Mouse (Mus musculus): ENCODE measurements around the gene Ikzf1. TPM values are rescaled to one million over a fixed set of nuclear protein-coding genes. Genes with fewer than 3 reads are reported as not detected.

Ikzf1 gene
- polyA plus RNA-seq, 1 experiment from 2014 or later = 12.5 TPM

- DNase-seq = no peak
- Histone ChIP-seq H3K36me3 (replicated peaks; ENCODE audit: insufficient read depth, low read length) (peaks cover under 1% of the 10 kb centered on the region; the same call in 1 of the 2 replicates), H3K9me3 (ENCODE audit: low read length) (no peaks in the 10 kb centered on the region), H3K9ac (replicated peaks) (no peak overlapping the region), H3K4me3 (ENCODE audit: low read depth, low read length) (no peak overlapping the region), H3K27ac (ENCODE audit: low read depth) (0 out of 2 replicates have a peak overlapping the region, but pooled peaks have one; percentile 11), H3K27me3 (ENCODE audit: insufficient read depth, low read length) (no peaks in the 10 kb centered on the region), H3K4me1 (ENCODE audit: insufficient read depth) (peaks cover 4% of the 10 kb centered on the region; the same call in 1 of the 2 replicates), H3K4me2 (ENCODE audit: low read depth, low read length) (no peak overlapping the region)
- ATAC-seq = no peak
- WGBS (ENCODE audit: insufficient replicate concordance) = 74% methylated on average over 4 of the region's 4 CpGs
- no peak for TF ChIP-seq CTCF (IDR thresholded peaks at IDR 0.05; ENCODE audit: low read depth)
- TF ChIP-seq EP300 (IDR thresholded peaks at IDR 0.05; ENCODE audit: low read depth) = no peak
These were observed 91.4 kb downstream of the Ikzf1 start for GRCm38 (mm10) chr11:11776071-11776821.

DNA sequence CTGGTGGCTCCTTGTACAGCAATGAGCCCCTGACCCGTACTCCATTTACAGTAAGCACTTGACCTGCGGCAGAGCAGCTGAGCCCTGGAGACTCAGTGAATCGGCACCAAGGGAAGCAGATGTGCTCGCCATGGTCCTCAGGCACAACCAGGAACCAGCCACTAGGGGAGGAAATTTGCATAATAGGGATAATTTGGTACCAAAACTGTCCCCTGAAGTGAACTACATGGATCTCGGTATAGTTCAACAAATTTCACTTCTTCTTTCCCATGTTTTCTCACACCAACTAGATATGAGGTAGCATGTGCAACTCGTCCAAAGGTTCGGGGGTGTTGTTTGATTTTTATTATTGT is 92.0 kb downstream of the Ikzf1 start:
- no peak overlapping the region for H3K27ac ChIP-seq (ENCODE audit: low read depth)
- TF ChIP-seq EP300 (IDR thresholded peaks at IDR 0.05; ENCODE audit: low read depth) (no peak), CTCF (IDR thresholded peaks at IDR 0.05; ENCODE audit: low read depth) (peak; percentile 45)
- H3K27me3 ChIP-seq (ENCODE audit: insufficient read depth, low read length) = no peaks in the 10 kb centered on the region
- no peaks in the 10 kb centered on the region for H3K36me3 ChIP-seq (replicated peaks; ENCODE audit: insufficient read depth, low read length)
- DNase-seq (no peak), ATAC-seq (peak; percentile 46)
- no peak overlapping the region for H3K9ac ChIP-seq (replicated peaks)
- no peaks in the 10 kb centered on the region for H3K9me3 ChIP-seq (ENCODE audit: low read length)
- no peak overlapping the region for H3K4me2 ChIP-seq (ENCODE audit: low read depth, low read length)
- peaks cover 6% of the 10 kb centered on the region; the same call in 1 of the 2 replicates for H3K4me1 ChIP-seq (ENCODE audit: insufficient read depth)
- H3K4me3 ChIP-seq (ENCODE audit: low read depth, low read length) = no peak overlapping the region
- WGBS (ENCODE audit: insufficient replicate concordance) = 67% methylated on average over 7 of the region's 7 CpGs

- DNase-seq (no peak), ATAC-seq (no peak)
- H3K36me3 ChIP-seq (replicated peaks; ENCODE audit: insufficient read depth, low read length) = no peaks in the 10 kb centered on the region
- no peak for TF ChIP-seq CTCF (IDR thresholded peaks at IDR 0.05; ENCODE audit: low read depth)
- no peak for TF ChIP-seq EP300 (IDR thresholded peaks at IDR 0.05; ENCODE audit: low read depth)
- no peak overlapping the region for H3K27ac ChIP-seq (ENCODE audit: low read depth)
- WGBS (ENCODE audit: insufficient replicate concordance) = 60% methylated on average over 3 of the region's 3 CpGs
- no peaks in the 10 kb centered on the region for H3K9me3 ChIP-seq (ENCODE audit: low read length)
- peaks cover 6% of the 10 kb centered on the region; the same call in 1 of the 2 replicates for H3K4me1 ChIP-seq (ENCODE audit: insufficient read depth)
- H3K27me3 ChIP-seq (ENCODE audit: insufficient read depth, low read length) = no peaks in the 10 kb centered on the region
- no peak overlapping the region for H3K4me3 ChIP-seq (ENCODE audit: low read depth, low read length)
- no peak overlapping the region for H3K4me2 ChIP-seq (ENCODE audit: low read depth, low read length)
- no peak overlapping the region for H3K9ac ChIP-seq (replicated peaks)
These were observed 92.4 kb downstream of the Ikzf1 start for GRCm38 (mm10) chr11:11777246-11777645.

DNA sequence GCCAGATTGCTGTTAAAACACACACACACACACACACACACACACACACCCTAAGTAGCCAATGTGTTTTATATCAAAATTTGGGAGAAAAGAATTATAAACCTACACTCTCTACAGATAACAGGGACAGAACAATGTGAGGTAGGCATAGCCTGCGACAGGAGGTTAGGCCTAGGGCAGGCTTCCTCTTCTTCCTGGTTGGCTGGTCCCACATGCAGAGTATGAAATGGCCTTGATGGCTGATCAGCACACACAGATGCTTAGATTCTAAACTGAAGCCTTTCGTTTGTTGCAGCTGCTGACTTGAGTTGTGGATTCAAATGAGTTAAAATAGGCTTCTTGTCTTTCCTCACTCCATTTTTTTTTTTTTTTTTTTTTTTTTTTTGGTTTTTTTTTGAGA is 93.0 kb downstream of the Ikzf1 start:
- Histone ChIP-seq H3K9me3 (ENCODE audit: low read length) (no peaks in the 10 kb centered on the region), H3K27me3 (ENCODE audit: insufficient read depth, low read length) (no peaks in the 10 kb centered on the region), H3K4me2 (ENCODE audit: low read depth, low read length) (no peak overlapping the region), H3K27ac (ENCODE audit: low read depth) (no peak overlapping the region), H3K4me3 (ENCODE audit: low read depth, low read length) (no peak overlapping the region), H3K4me1 (ENCODE audit: insufficient read depth) (peaks cover 6% of the 10 kb centered on the region; the same call in 1 of the 2 replicates), H3K9ac (replicated peaks) (no peak overlapping the region), H3K36me3 (replicated peaks; ENCODE audit: insufficient read depth, low read length) (no peaks in the 10 kb centered on the region)
- TF ChIP-seq CTCF (IDR thresholded peaks at IDR 0.05; ENCODE audit: low read depth) (no peak), EP300 (IDR thresholded peaks at IDR 0.05; ENCODE audit: low read depth) (no peak)
- DNase-seq = no peak
- WGBS (ENCODE audit: insufficient replicate concordance) = 58% methylated on average over 2 of the region's 2 CpGs
- no peak for ATAC-seq

DNA sequence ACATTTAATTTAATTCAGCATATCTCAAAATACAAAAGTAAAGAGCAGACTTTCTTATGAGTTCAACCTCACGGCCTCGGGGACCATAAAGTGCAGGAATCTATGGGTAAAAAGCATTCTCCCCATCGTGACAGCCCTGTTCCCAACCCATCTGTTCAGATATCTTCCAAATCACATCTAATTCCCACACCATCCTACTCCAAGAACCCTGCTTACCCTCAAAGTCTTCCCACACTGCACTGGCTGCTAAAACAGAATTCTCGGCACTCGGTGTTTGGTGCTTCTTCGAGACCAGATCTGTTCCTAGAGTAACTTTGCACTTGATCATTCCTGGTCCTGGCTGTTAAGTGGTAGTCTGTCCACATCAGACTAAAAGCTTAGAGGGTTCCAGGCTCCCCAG is 93.5 kb downstream of the Ikzf1 start:
- no peak for DNase-seq
- no peaks in the 10 kb centered on the region for H3K9me3 ChIP-seq (ENCODE audit: low read length)
- peaks cover 6% of the 10 kb centered on the region; the same call in 1 of the 2 replicates for H3K4me1 ChIP-seq (ENCODE audit: insufficient read depth)
- WGBS (ENCODE audit: insufficient replicate concordance) = 88% methylated on average over 6 of the region's 6 CpGs
- no peaks in the 10 kb centered on the region for H3K27me3 ChIP-seq (ENCODE audit: insufficient read depth, low read length)
- no peak overlapping the region for H3K9ac ChIP-seq (replicated peaks)
- H3K4me2 ChIP-seq (ENCODE audit: low read depth, low read length) = no peak overlapping the region
- TF ChIP-seq EP300 (IDR thresholded peaks at IDR 0.05; ENCODE audit: low read depth) (no peak), CTCF (IDR thresholded peaks at IDR 0.05; ENCODE audit: low read depth) (no peak)
- no peaks in the 10 kb centered on the region for H3K36me3 ChIP-seq (replicated peaks; ENCODE audit: insufficient read depth, low read length)
- H3K4me3 ChIP-seq (ENCODE audit: low read depth, low read length) = no peak overlapping the region
- no peak overlapping the region for H3K27ac ChIP-seq (ENCODE audit: low read depth)
- ATAC-seq = no peak

DNA sequence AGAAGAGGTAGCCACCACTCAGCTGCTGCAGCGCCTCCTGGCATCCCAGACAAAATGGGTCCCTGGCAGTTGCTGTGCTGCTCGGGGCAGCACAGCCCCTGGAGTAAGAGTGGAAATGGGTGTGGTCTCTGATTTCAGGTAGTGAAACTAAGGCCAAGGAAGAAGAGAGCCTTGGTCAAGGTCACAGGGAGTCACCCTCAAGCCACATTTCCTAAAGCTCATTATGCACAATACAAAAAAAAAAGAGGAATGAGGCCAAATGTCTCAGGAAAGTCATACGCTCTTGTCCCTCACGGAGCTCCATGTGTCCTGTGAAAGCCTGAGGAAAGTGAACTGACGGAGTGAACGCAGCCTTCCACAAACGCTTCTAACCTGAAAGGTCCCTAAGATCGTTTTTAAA is 96.9 kb downstream of the Ikzf1 start:
- DNase-seq (no peak), ATAC-seq (no peak)
- Histone ChIP-seq H3K27ac (ENCODE audit: low read depth) (no peak overlapping the region), H3K9me3 (ENCODE audit: low read length) (no peaks in the 10 kb centered on the region), H3K4me1 (ENCODE audit: insufficient read depth) (0 out of 2 replicates have a peak, but pooled peaks cover 3% of the 10 kb centered on the region), H3K36me3 (replicated peaks; ENCODE audit: insufficient read depth, low read length) (no peaks in the 10 kb centered on the region), H3K4me3 (ENCODE audit: low read depth, low read length) (no peak overlapping the region), H3K9ac (replicated peaks) (no peak overlapping the region), H3K4me2 (ENCODE audit: low read depth, low read length) (no peak overlapping the region), H3K27me3 (ENCODE audit: insufficient read depth, low read length) (no peaks in the 10 kb centered on the region)
- TF ChIP-seq CTCF (IDR thresholded peaks at IDR 0.05; ENCODE audit: low read depth) (no peak), EP300 (IDR thresholded peaks at IDR 0.05; ENCODE audit: low read depth) (no peak)
- WGBS (ENCODE audit: insufficient replicate concordance) = 71% methylated on average over 8 of the region's 8 CpGs
